Mouse (Mus musculus) ZHBTc4 (cell line): ENCODE data around the gene Bcl2.
A peak's percentile ranks its signal among the peaks of the same experiment; 100 is the strongest.
"Not testable (repeated sequence)": the region's sequence is repeated elsewhere in the genome, so short reads cannot be mapped to it uniquely, and the experiment has no call there.

Experiments
- DNase-seq: peaks from one replicate; pipeline ENCODE4 v3.0.0-alpha.2; 2011; ENCODE audit warnings: low read depth, low spot score

Bcl2 gene

GRCm38 (mm10) chr1:106559116-106559605, 154.9 kb downstream of the Bcl2 start:
- no peak for DNase-seq

GRCm38 (mm10) chr1:106555498-106556168, 158.4 kb downstream of the Bcl2 start:
- no peak for DNase-seq

GRCm38 (mm10) chr1:106553846-106554802, 159.9 kb downstream of the Bcl2 start:
- DNase-seq = no peak

GRCm38 (mm10) chr1:106552856-106553255, 161.2 kb downstream of the Bcl2 start:
- no peak for DNase-seq

- DNase-seq = peak; percentile 22
Observed at GRCm38 (mm10) chr1:106550580-106550979, 163.5 kb downstream of the Bcl2 start.

GRCm38 (mm10) chr1:106549025-106549424, 165.0 kb downstream of the Bcl2 start:
- no peak for DNase-seq

- DNase-seq = peak; percentile 17
Observed at GRCm38 (mm10) chr1:106544817-106545612, 169.1 kb downstream of the Bcl2 start.

GRCm38 (mm10) chr1:106542731-106543130, 171.3 kb downstream of the Bcl2 start:
- DNase-seq = peak; percentile 28

GRCm38 (mm10) chr1:106541851-106542250, 172.2 kb downstream of the Bcl2 start:
- DNase-seq = no peak

GRCm38 (mm10) chr1:106540130-106540529, 173.9 kb downstream of the Bcl2 start:
- DNase-seq = no peak

GRCm38 (mm10) chr1:106539029-106539428, 175.0 kb downstream of the Bcl2 start:
- DNase-seq = no peak

GRCm38 (mm10) chr1:106534835-106535234, 179.2 kb downstream of the Bcl2 start:
- DNase-seq = not testable (repeated sequence)

GRCm38 (mm10) chr1:106529570-106529969, 184.5 kb downstream of the Bcl2 start:
- DNase-seq = no peak

GRCm38 (mm10) chr1:106527537-106527936, 186.5 kb downstream of the Bcl2 start:
- DNase-seq = no peak

- DNase-seq = no peak
Observed at GRCm38 (mm10) chr1:106526751-106527150, 187.3 kb downstream of the Bcl2 start.

- DNase-seq = no peak
Observed at GRCm38 (mm10) chr1:106526112-106526511, 188.0 kb downstream of the Bcl2 start.

- no peak for DNase-seq
Observed at GRCm38 (mm10) chr1:106523741-106524140, 190.3 kb downstream of the Bcl2 start.

GRCm38 (mm10) chr1:106523009-106523408, 191.1 kb downstream of the Bcl2 start:
- DNase-seq = no peak

- no peak for DNase-seq
Observed at GRCm38 (mm10) chr1:106517591-106518177, 196.4 kb downstream of the Bcl2 start.

GRCm38 (mm10) chr1:106517099-106517498, 197.0 kb downstream of the Bcl2 start:
- DNase-seq = no peak

- DNase-seq = no peak
Observed at GRCm38 (mm10) chr1:106515611-106516010, 198.5 kb downstream of the Bcl2 start.
